Mouse (Mus musculus): ENCODE results near the gene Smdt1.

- TF ChIP-seq CTCF (IDR thresholded peaks at IDR 0.05; ENCODE audit: low read depth, low read length) = no peak
- TF ChIP-seq POLR2A (IDR thresholded peaks at IDR 0.05; ENCODE audit: borderline replicate concordance, low read depth, low read length) = no peak
Observed at GRCm38 (mm10) chr15:82335194-82335593, 3.6 kb upstream of the Smdt1 start.

Measured in bone marrow macrophage, adult 2 months (primary cell).